Mouse (Mus musculus) urinary bladder, postnatal 36 days (tissue): ENCODE results near the gene Gm20816.
"Not testable (repeated sequence)": the region's sequence is repeated elsewhere in the genome, so short reads cannot be mapped to it uniquely, and the experiment has no call there.

Source experiments
- DNase-seq, 2 experiments: peaks; one replicate each; pipeline ENCODE4 v3.0.0; 2022; ENCODE audit warnings: low spot score in 2 of 2, mixed read lengths in 1 of 2

Gm20816 gene

GRCm38 (mm10) chrY:68537655-68538054, at the start of gene Gm20816:
Gene Gm20816 (plus strand): TSS chrY:68537955.
- not testable (repeated sequence) for DNase-seq
